Mouse (Mus musculus): ENCODE data around the gene Trafd1. TPM values are rescaled to one million over a fixed set of nuclear protein-coding genes. Genes with fewer than 3 reads are reported as not detected.

Trafd1 gene
- polyA plus RNA-seq, 1 experiment from 2014 or later = 58.1 TPM

Other genes starting within 250 kb of the Trafd1 start
- gene Ptpn11, start 194.2 kb downstream of the Trafd1 start, polyA plus RNA-seq (2015; fragmentation: Nextera tagmentation; extraction: Ambion mirVana) = 19.8 and 20.1 TPM in 2 replicates
- 589 and 659 TPM in 2 replicates for gene Rpl6, start 181.2 kb downstream of the Trafd1 start, polyA plus RNA-seq (2015; fragmentation: Nextera tagmentation; extraction: Ambion mirVana)
- 3.9 and 4.2 TPM in 2 replicates for gene Hectd4, start 165.4 kb downstream of the Trafd1 start, polyA plus RNA-seq (2015; fragmentation: Nextera tagmentation; extraction: Ambion mirVana)
- gene Naa25, start 12.3 kb upstream of the Trafd1 start, polyA plus RNA-seq (2015; fragmentation: Nextera tagmentation; extraction: Ambion mirVana) = 46.3 and 48.0 TPM in 2 replicates
- 2.5 and 3.8 TPM in 2 replicates for gene Tmem116, start 66.3 kb upstream of the Trafd1 start, polyA plus RNA-seq (2015; fragmentation: Nextera tagmentation; extraction: Ambion mirVana)
- gene Erp29, start 66.9 kb upstream of the Trafd1 start, polyA plus RNA-seq (2015; fragmentation: Nextera tagmentation; extraction: Ambion mirVana) = 173 and 204 TPM in 2 replicates
- 0.08 TPM in 1 of 2 replicates, not detected in the other for gene Adam1b, start 117.8 kb upstream of the Trafd1 start, polyA plus RNA-seq (2015; fragmentation: Nextera tagmentation; extraction: Ambion mirVana)
- 0.77 and 1.2 TPM in 2 replicates for gene Adam1a, start 159.8 kb upstream of the Trafd1 start, polyA plus RNA-seq (2015; fragmentation: Nextera tagmentation; extraction: Ambion mirVana)
- not detected in 2 replicates for gene Gm42878, start 159.8 kb upstream of the Trafd1 start, polyA plus RNA-seq (2015; fragmentation: Nextera tagmentation; extraction: Ambion mirVana)
- gene Mapkapk5, start 160.3 kb upstream of the Trafd1 start, polyA plus RNA-seq (2015; fragmentation: Nextera tagmentation; extraction: Ambion mirVana) = 45.5 and 50.7 TPM in 2 replicates
- 189 and 193 TPM in 2 replicates for gene Aldh2, start 208.2 kb upstream of the Trafd1 start, polyA plus RNA-seq (2015; fragmentation: Nextera tagmentation; extraction: Ambion mirVana)
- gene Acad12, start 233.3 kb upstream of the Trafd1 start, polyA plus RNA-seq (2015; fragmentation: Nextera tagmentation; extraction: Ambion mirVana) = 2.9 and 3.1 TPM in 2 replicates